Mouse (Mus musculus) midbrain, embryonic 11.5 days (tissue): ENCODE data around the gene Lpcat2. TPM values are rescaled to one million over a fixed set of nuclear protein-coding genes. Genes with fewer than 3 reads are reported as not detected.

Experiments used
- ATAC-seq: fragments of 200-750 bp; cut with Nextera tagmentation; 2 replicates; pipeline ENCODE4 v1.8.0; 2017; ENCODE audit warnings: moderate TSS enrichment, moderate library complexity; ENCODE audit not compliant: low FRiP score
- DNase-seq: peaks from one replicate; pipeline ENCODE4 v3.0.0; 2015; ENCODE audit warnings: low spot score; ENCODE audit errors: missing footprints
- H3K27ac ChIP-seq: fragments of 300-500 bp; sonication (generic); 2 replicates; pipeline ENCODE4 v1.5.1; 2014; ENCODE audit warnings: low read depth, low read length
- H3K27me3 ChIP-seq: fragments of 300-500 bp; sonication (generic); 2 replicates; pipeline ENCODE4 v1.6.1; 2014; ENCODE audit warnings: mild to moderate bottlenecking, low read length, moderate library complexity, mixed read lengths; ENCODE audit not compliant: control insufficient read depth, insufficient read depth
- H3K36me3 ChIP-seq: fragments of 300-500 bp; sonication (generic); 2 replicates; pipeline ENCODE4 v1.6.1; 2014; ENCODE audit warnings: mild to moderate bottlenecking, low read length, moderate library complexity, mixed read lengths; ENCODE audit not compliant: control insufficient read depth, insufficient read depth
- H3K4me1 ChIP-seq: fragments of 300-500 bp; sonication (generic); 2 replicates; pipeline ENCODE4 v1.6.1; 2014; ENCODE audit warnings: low read length; ENCODE audit not compliant: control insufficient read depth, insufficient read depth
- H3K4me2 ChIP-seq: fragments of 300-500 bp; sonication (generic); 2 replicates; pipeline ENCODE4 v1.6.1; 2014; ENCODE audit warnings: mild to moderate bottlenecking, moderate library complexity
- H3K4me3 ChIP-seq: fragments of 300-500 bp; sonication (generic); 2 replicates; pipeline ENCODE4 v1.5.1; 2014; ENCODE audit warnings: low read depth, low read length
- H3K9ac ChIP-seq: fragments of 300-500 bp; sonication (generic); 2 replicates; pipeline ENCODE4 v1.6.1; 2014; ENCODE audit warnings: low read length
- H3K9me3 ChIP-seq: fragments of 300-500 bp; sonication (generic); 2 replicates; pipeline ENCODE4 v1.6.1; 2016; ENCODE audit warnings: low read length; ENCODE audit not compliant: control insufficient read depth
- WGBS: fragments of 180-500 bp; shearing (Covaris S2); extraction: QIAGEN DNeasy Blood & Tissue Kit; methylation state at CpG from one replicate; pipeline ENCODE4 v1.1.7; 2014; 5-methylcytosine and 5-hydroxymethylcytosine counted together
- polyA plus RNA-seq: library from polyadenylated mRNA; unstranded; fragments of >200 nt; fragmentation: Nextera tagmentation; extraction: Ambion mirVana; gene quantifications from 2 replicates; pipeline ENCODE4 v1.2.1, GENCODE M21; 2014

Lpcat2 gene
- polyA plus RNA-seq, 1 experiment from 2014 or later, result 2.8 TPM

DNA sequence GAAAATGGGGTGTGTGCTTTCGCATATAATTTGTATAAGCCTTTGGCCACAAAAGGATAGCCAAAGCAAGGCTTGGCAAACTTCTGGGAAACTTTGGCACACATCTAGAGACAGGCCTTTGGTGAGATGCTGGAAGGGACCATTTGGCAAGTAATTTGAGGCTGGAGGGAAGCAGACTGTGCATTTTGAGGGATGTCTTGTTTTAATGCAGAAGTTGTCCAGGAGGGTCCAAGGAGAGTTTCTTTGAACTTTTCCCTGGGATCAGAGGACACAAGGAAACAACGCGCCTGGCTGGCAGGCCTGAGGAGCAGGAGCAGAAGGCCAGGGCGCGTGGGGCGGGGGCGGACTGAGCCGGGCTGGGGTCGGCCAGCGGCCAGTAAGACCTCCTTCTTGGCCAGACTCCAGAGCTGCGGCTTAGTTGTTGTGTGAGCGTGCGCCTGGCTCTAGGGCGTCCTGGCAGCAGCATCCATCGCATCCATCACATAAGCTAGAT, 26.8 kb upstream of the Lpcat2 start:
- ATAC-seq, result no peak
- Histone ChIP-seq H3K36me3 (no peaks in the 10 kb centered on the region), H3K27me3 (peaks cover 4% of the 10 kb centered on the region; the same call in 1 of the 2 replicates), H3K9ac (no peak overlapping the region), H3K4me3 (no peak overlapping the region), H3K4me2 (peak overlapping the region; percentile 81; the same call in 1 of the 2 replicates), H3K9me3 (no peaks in the 10 kb centered on the region), H3K27ac (no peak overlapping the region), H3K4me1 (peaks cover 6% of the 10 kb centered on the region; the same call in 1 of the 2 replicates)
- peak; percentile 90 for DNase-seq
- WGBS, result 43% methylated on average over 15 of the region's 15 CpGs

DNA sequence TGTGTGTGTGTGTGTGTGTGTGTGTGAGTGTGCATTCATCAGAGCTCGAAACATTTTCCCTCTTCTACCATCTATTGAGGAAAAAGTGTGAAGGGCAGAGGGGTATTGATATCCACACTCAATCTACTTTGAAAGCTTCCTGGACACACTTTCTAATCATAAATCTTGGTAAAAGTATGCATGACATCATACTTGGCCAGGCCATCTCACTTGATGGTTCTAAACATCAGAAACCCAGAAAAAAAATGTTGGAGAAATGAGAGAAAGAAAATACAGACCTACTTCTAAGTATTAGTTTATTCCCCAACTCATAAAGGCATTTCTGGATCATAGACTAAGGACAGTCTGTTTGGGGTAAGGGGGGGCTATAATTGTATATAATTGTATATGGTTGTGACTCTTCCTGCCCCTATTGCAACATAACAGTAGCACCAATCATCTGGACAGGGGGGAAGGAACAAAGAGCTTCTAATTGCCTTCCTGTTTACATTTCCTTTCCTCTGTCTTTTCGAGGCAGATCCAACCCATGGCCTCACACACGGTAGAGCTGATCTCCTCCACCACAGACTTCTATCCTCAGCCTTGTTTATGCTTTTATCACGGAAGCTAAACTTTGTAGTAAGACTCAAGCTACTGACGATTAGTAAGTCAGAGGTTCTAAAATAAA, 20.9 kb upstream of the Lpcat2 start:
- DNase-seq, result no peak
- Histone ChIP-seq H3K27ac (no peak overlapping the region), H3K4me1 (no peaks in the 10 kb centered on the region), H3K9me3 (no peaks in the 10 kb centered on the region), H3K4me3 (no peak overlapping the region), H3K9ac (no peak overlapping the region), H3K36me3 (no peaks in the 10 kb centered on the region), H3K4me2 (no peak overlapping the region), H3K27me3 (no peaks in the 10 kb centered on the region)
- no peak for ATAC-seq
- WGBS, result 85% methylated on average over 5 of the region's 5 CpGs

GRCm38 (mm10) chr8:92834786-92835500, 20.2 kb upstream of the Lpcat2 start:
- no peak for ATAC-seq
- no peak overlapping the region for H3K27ac ChIP-seq
- 87% methylated on average over 11 of the region's 11 CpGs for WGBS
- H3K4me3 ChIP-seq, result no peak overlapping the region
- no peak for DNase-seq
- no peak overlapping the region for H3K4me2 ChIP-seq
- H3K36me3 ChIP-seq, result no peaks in the 10 kb centered on the region
- H3K4me1 ChIP-seq, result no peaks in the 10 kb centered on the region
- no peaks in the 10 kb centered on the region for H3K9me3 ChIP-seq
- H3K9ac ChIP-seq, result no peak overlapping the region
- no peaks in the 10 kb centered on the region for H3K27me3 ChIP-seq

- WGBS, result 98% methylated on average over 11 of the region's 11 CpGs
- ATAC-seq, result no peak
- H3K9me3 ChIP-seq, result no peaks in the 10 kb centered on the region
Observed at GRCm38 (mm10) chr8:92835901-92836300, 19.2 kb upstream of the Lpcat2 start.

DNA sequence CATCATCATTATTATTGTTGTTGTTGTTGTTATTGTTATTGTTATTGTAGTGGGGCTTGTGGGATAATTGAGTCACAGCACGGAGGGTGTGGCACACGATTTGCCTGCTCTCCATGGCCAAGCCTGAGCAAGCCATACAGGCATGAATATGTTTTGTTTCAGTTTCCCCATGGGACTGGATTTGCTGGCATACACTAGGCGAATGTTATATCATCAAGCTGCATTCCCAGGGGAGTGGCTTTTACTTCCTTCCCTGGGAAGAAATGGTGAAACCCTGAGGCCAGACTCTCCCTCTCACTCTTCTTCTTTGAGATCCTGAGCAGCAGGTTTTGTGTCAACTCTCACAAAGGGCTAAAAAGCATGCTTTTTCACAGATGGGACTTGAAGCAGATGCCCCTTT, 16.5 kb upstream of the Lpcat2 start:
- no peak overlapping the region for H3K4me3 ChIP-seq
- no peak for ATAC-seq
- no peaks in the 10 kb centered on the region for H3K9me3 ChIP-seq
- DNase-seq, result no peak
- WGBS, result 81% methylated on average over 3 of the region's 3 CpGs
- no peak overlapping the region for H3K27ac ChIP-seq
- no peak overlapping the region for H3K9ac ChIP-seq
- no peaks in the 10 kb centered on the region for H3K4me1 ChIP-seq
- no peaks in the 10 kb centered on the region for H3K27me3 ChIP-seq
- H3K36me3 ChIP-seq, result no peaks in the 10 kb centered on the region
- H3K4me2 ChIP-seq, result no peak overlapping the region

More at GRCm38 (mm10) chr8:92835901-92836300, 19.2 kb upstream of the Lpcat2 start:
- no peak overlapping the region for H3K9ac ChIP-seq
- no peak overlapping the region for H3K4me3 ChIP-seq
- H3K4me2 ChIP-seq, result no peak overlapping the region
- no peaks in the 10 kb centered on the region for H3K4me1 ChIP-seq
- H3K27me3 ChIP-seq, result no peaks in the 10 kb centered on the region
- H3K36me3 ChIP-seq, result no peaks in the 10 kb centered on the region
- no peak for DNase-seq
- H3K27ac ChIP-seq, result no peak overlapping the region

GRCm38 (mm10) chr8:92839161-92839560, 16.0 kb upstream of the Lpcat2 start:
- no peaks in the 10 kb centered on the region for H3K27me3 ChIP-seq
- H3K9me3 ChIP-seq, result no peaks in the 10 kb centered on the region
- no peaks in the 10 kb centered on the region for H3K4me1 ChIP-seq
- DNase-seq (no peak), ATAC-seq (no peak)
- no peak overlapping the region for H3K9ac ChIP-seq
- no peak overlapping the region for H3K27ac ChIP-seq
- H3K4me2 ChIP-seq, result no peak overlapping the region
- 86% methylated on average over 8 of the region's 8 CpGs for WGBS
- no peaks in the 10 kb centered on the region; the same call in 1 of the 2 replicates for H3K36me3 ChIP-seq
- H3K4me3 ChIP-seq, result no peak overlapping the region

DNA sequence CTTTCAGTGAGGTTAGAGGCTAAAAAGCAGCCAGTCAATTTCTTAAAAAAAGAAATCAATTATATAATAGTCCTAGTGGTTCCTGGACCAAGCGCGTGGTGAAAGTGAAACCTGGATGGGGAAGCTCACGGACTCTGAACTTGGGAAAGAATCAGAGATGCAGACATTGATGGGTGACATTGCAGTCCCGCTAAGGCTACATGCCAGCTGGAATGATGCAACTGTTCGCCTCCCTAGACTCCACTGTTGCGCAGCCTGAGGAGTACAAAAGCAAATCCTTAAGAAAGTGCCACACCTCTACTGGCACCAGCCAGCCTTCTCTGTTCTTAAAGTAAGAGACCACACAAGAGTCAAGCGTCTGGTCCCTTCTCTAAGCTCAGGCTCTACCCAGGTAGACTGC, 15.3 kb upstream of the Lpcat2 start:
- no peak for ATAC-seq
- no peak for DNase-seq
- H3K4me1 ChIP-seq, result no peaks in the 10 kb centered on the region
- no peak overlapping the region for H3K4me3 ChIP-seq
- H3K36me3 ChIP-seq, result no peaks in the 10 kb centered on the region; the same call in 1 of the 2 replicates
- no peaks in the 10 kb centered on the region for H3K9me3 ChIP-seq
- H3K27ac ChIP-seq, result no peak overlapping the region
- WGBS, result 97% methylated on average over 7 of the region's 7 CpGs
- H3K4me2 ChIP-seq, result no peak overlapping the region
- no peak overlapping the region for H3K9ac ChIP-seq
- no peaks in the 10 kb centered on the region for H3K27me3 ChIP-seq

- H3K27me3 ChIP-seq, result no peaks in the 10 kb centered on the region
- H3K9ac ChIP-seq, result no peak overlapping the region
- H3K36me3 ChIP-seq, result no peaks in the 10 kb centered on the region; the same call in 1 of the 2 replicates
- H3K9me3 ChIP-seq, result no peaks in the 10 kb centered on the region
- no peak overlapping the region for H3K27ac ChIP-seq
- no peak overlapping the region for H3K4me3 ChIP-seq
- DNase-seq (no peak), ATAC-seq (no peak)
- no peak overlapping the region for H3K4me2 ChIP-seq
- 46% methylated on average over 3 of the region's 3 CpGs for whole genome bisulfite sequencing
- no peaks in the 10 kb centered on the region for H3K4me1 ChIP-seq
Observed at GRCm38 (mm10) chr8:92846684-92847083, 8.5 kb upstream of the Lpcat2 start.

GRCm38 (mm10) chr8:92847299-92847698, 7.8 kb upstream of the Lpcat2 start:
- H3K9me3 ChIP-seq, result no peaks in the 10 kb centered on the region
- H3K9ac ChIP-seq, result no peak overlapping the region; the same call in 1 of the 2 replicates
- no peaks in the 10 kb centered on the region for H3K4me1 ChIP-seq
- H3K4me3 ChIP-seq, result no peak overlapping the region
- DNase-seq (no peak), ATAC-seq (no peak)
- H3K27me3 ChIP-seq, result no peaks in the 10 kb centered on the region
- H3K4me2 ChIP-seq, result no peak overlapping the region
- no peaks in the 10 kb centered on the region; the same call in 1 of the 2 replicates for H3K36me3 ChIP-seq
- 42% methylated on average over 9 of the region's 9 CpGs for WGBS
- H3K27ac ChIP-seq, result no peak overlapping the region
